Mouse (Mus musculus): ENCODE results near the gene Uvrag. TPM values are rescaled to one million over a fixed set of nuclear protein-coding genes. Genes with fewer than 3 reads are reported as not detected.

Uvrag gene
- polyA plus RNA-seq, 1 experiment: 74.6 TPM

DNA sequence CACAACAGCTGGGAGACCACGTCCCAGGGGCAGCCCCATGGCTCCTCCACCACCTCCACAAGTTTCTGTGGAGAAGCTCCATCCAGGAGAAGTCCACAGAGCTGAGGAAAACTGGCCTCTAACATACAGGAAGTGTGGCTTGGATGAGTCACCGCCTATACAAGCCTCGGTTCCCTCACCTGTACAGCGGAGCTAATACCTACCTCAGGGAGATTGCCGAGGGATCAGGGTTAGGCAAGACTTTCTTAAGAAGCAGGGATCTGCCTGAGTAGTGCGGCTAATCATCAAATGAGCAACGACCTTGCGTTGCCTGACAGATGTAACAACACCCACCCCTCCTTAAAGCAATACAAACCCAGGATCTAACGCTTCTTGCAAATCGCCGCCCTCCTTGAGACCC lies 34.2 kb upstream of the Uvrag start:
- Histone ChIP-seq H3K36me3 (ENCODE audit: control insufficient read depth, insufficient read depth, low read length) (no peaks in the 10 kb centered on the region), H3K4me3 (ENCODE audit: control insufficient read depth, insufficient read depth, low read length) (no peak overlapping the region), H3K4me1 (replicated peaks; ENCODE audit: control insufficient read depth, insufficient read depth, low read length) (0 out of 2 replicates have a peak, but pooled peaks cover 2% of the 10 kb centered on the region), H3K27me3 (ENCODE audit: control insufficient read depth, insufficient read depth, low read length) (no peaks in the 10 kb centered on the region), H3K27ac (ENCODE audit: control insufficient read depth, insufficient read depth, low read length) (no peak overlapping the region)
- TF ChIP-seq CTCF (IDR thresholded peaks at IDR 0.05; ENCODE audit: borderline replicate concordance, control insufficient read depth, extremely low read depth, insufficient read depth, low read length, poor library complexity): no peak
- TF ChIP-seq POLR2A (IDR thresholded peaks at IDR 0.05; ENCODE audit: control insufficient read depth, extremely low read depth, insufficient read depth, low read length, poor library complexity): no peak
- no peak for DNase-seq
- WGBS: 81% methylated on average over 11 of the region's 11 CpGs

- H3K27me3 ChIP-seq (ENCODE audit: control insufficient read depth, insufficient read depth, low read length): no peaks in the 10 kb centered on the region
Observed at GRCm38 (mm10) chr7:99174006-99174405, 33.1 kb upstream of the Uvrag start.

DNA sequence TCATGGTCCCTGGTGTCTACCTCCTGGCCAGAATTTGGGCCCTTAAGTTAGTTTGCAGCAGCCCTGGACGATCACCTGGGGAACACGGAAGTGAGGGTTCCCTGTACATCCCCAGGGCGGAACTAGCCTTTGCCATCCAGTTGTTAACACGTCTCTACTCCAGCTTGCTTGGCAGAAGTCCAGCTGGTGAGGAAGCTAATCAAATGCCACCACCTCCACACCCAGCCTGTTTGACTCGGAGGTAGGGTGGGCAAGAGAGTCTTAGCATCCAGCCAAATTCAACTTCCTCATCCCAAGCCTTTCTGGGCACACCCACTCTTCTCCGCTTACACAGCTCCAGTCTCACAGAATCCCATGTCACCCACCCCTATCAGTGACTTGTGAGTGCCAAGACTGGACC lies 32.0 kb upstream of the Uvrag start:
- H3K27ac ChIP-seq (ENCODE audit: control insufficient read depth, insufficient read depth, low read length): no peak overlapping the region
- 0 out of 2 replicates have a peak, but pooled peaks cover 2% of the 10 kb centered on the region for H3K4me1 ChIP-seq (replicated peaks; ENCODE audit: control insufficient read depth, insufficient read depth, low read length)
- no peak overlapping the region for H3K4me3 ChIP-seq (ENCODE audit: control insufficient read depth, insufficient read depth, low read length)
- TF ChIP-seq CTCF (IDR thresholded peaks at IDR 0.05; ENCODE audit: borderline replicate concordance, control insufficient read depth, extremely low read depth, insufficient read depth, low read length, poor library complexity) (no peak), POLR2A (IDR thresholded peaks at IDR 0.05; ENCODE audit: control insufficient read depth, extremely low read depth, insufficient read depth, low read length, poor library complexity) (no peak)
- DNase-seq: no peak
- no peaks in the 10 kb centered on the region for H3K27me3 ChIP-seq (ENCODE audit: control insufficient read depth, insufficient read depth, low read length)
- 56% methylated on average over 6 of the region's 6 CpGs for WGBS
- H3K36me3 ChIP-seq (ENCODE audit: control insufficient read depth, insufficient read depth, low read length): no peaks in the 10 kb centered on the region

More at GRCm38 (mm10) chr7:99174006-99174405, 33.1 kb upstream of the Uvrag start:
- no peaks in the 10 kb centered on the region for H3K36me3 ChIP-seq (ENCODE audit: control insufficient read depth, insufficient read depth, low read length)
- TF ChIP-seq POLR2A (IDR thresholded peaks at IDR 0.05; ENCODE audit: control insufficient read depth, extremely low read depth, insufficient read depth, low read length, poor library complexity) (no peak), CTCF (IDR thresholded peaks at IDR 0.05; ENCODE audit: borderline replicate concordance, control insufficient read depth, extremely low read depth, insufficient read depth, low read length, poor library complexity) (no peak)
- no peak overlapping the region for H3K27ac ChIP-seq (ENCODE audit: control insufficient read depth, insufficient read depth, low read length)
- 96% methylated on average over 4 of the region's 4 CpGs for WGBS
- H3K4me1 ChIP-seq (replicated peaks; ENCODE audit: control insufficient read depth, insufficient read depth, low read length): 0 out of 2 replicates have a peak, but pooled peaks cover 2% of the 10 kb centered on the region
- no peak for DNase-seq
- no peak overlapping the region for H3K4me3 ChIP-seq (ENCODE audit: control insufficient read depth, insufficient read depth, low read length)

- Histone ChIP-seq H3K4me1 (replicated peaks; ENCODE audit: control insufficient read depth, insufficient read depth, low read length) (0 out of 2 replicates have a peak, but pooled peaks cover 2% of the 10 kb centered on the region), H3K27me3 (ENCODE audit: control insufficient read depth, insufficient read depth, low read length) (no peaks in the 10 kb centered on the region), H3K27ac (ENCODE audit: control insufficient read depth, insufficient read depth, low read length) (no peak overlapping the region), H3K4me3 (ENCODE audit: control insufficient read depth, insufficient read depth, low read length) (no peak overlapping the region), H3K36me3 (ENCODE audit: control insufficient read depth, insufficient read depth, low read length) (no peaks in the 10 kb centered on the region)
- DNase-seq: no peak
- no peak for TF ChIP-seq CTCF (IDR thresholded peaks at IDR 0.05; ENCODE audit: borderline replicate concordance, control insufficient read depth, extremely low read depth, insufficient read depth, low read length, poor library complexity)
- no peak for TF ChIP-seq POLR2A (IDR thresholded peaks at IDR 0.05; ENCODE audit: control insufficient read depth, extremely low read depth, insufficient read depth, low read length, poor library complexity)
- WGBS: 91% methylated on average over 10 of the region's 10 CpGs
Observed at GRCm38 (mm10) chr7:99171730-99172463, 31.0 kb upstream of the Uvrag start.

DNA sequence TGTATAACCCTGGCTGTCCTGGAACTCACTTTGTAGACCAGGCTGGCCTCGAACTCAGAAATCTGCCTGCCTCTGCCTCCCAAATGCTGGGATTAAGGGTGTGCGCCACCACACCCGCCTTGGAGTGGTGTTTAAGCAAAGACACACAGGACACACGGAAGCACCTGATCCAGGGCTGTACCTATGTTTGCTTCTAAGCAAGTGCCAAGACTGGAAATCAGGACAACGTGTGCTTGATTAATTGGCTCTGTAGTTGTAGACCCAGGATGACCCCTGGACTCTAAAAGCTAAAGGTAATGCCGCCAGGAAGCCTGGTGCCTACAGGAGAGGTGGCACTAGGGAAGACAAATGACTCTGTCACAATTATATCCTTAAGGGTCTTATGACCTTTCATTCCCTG lies 29.6 kb upstream of the Uvrag start:
- WGBS: 96% methylated on average over 6 of the region's 6 CpGs
- no peaks in the 10 kb centered on the region for H3K27me3 ChIP-seq (ENCODE audit: control insufficient read depth, insufficient read depth, low read length)
- no peak overlapping the region for H3K4me3 ChIP-seq (ENCODE audit: control insufficient read depth, insufficient read depth, low read length)
- 0 out of 2 replicates have a peak, but pooled peaks cover 2% of the 10 kb centered on the region for H3K4me1 ChIP-seq (replicated peaks; ENCODE audit: control insufficient read depth, insufficient read depth, low read length)
- no peak overlapping the region for H3K27ac ChIP-seq (ENCODE audit: control insufficient read depth, insufficient read depth, low read length)
- H3K36me3 ChIP-seq (ENCODE audit: control insufficient read depth, insufficient read depth, low read length): no peaks in the 10 kb centered on the region
- no peak for DNase-seq
- TF ChIP-seq CTCF (IDR thresholded peaks at IDR 0.05; ENCODE audit: borderline replicate concordance, control insufficient read depth, extremely low read depth, insufficient read depth, low read length, poor library complexity): no peak
- TF ChIP-seq POLR2A (IDR thresholded peaks at IDR 0.05; ENCODE audit: control insufficient read depth, extremely low read depth, insufficient read depth, low read length, poor library complexity): no peak

DNA sequence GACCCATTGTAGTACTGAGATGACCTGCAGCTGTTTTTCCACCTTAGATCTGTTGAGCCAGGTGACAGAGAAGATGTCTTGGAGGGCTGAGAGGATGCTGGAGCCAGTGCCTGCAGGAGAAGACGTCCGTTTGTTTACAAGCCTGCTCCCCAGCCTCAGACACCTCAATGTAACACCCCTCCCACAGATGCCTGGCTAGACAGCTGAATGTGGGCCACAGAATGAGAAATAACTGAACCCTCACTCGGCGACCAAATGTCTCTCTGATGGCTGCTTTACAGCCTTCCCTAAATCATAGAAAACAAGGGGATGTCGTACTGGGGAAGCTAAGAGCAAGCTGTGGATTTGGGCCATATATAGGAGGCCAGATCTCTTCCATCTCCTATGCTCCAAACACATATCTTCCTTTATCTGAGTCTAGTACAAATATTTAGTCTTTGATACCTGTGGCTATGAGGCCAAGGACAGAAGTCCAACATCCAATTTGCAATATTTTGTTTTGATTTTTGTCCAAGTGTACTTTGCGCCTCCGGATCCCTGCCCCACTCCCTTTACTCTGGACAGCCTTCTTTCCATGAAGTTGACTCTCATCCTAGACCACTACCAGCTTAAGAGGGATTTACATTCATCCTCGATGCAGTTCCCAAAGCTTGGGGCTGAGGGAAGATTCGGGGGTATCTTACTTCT lies 28.9 kb upstream of the Uvrag start:
- Histone ChIP-seq H3K4me3 (ENCODE audit: control insufficient read depth, insufficient read depth, low read length) (no peak overlapping the region), H3K4me1 (replicated peaks; ENCODE audit: control insufficient read depth, insufficient read depth, low read length) (0 out of 2 replicates have a peak, but pooled peaks cover 2% of the 10 kb centered on the region), H3K27me3 (ENCODE audit: control insufficient read depth, insufficient read depth, low read length) (no peaks in the 10 kb centered on the region), H3K27ac (ENCODE audit: control insufficient read depth, insufficient read depth, low read length) (no peak overlapping the region), H3K36me3 (ENCODE audit: control insufficient read depth, insufficient read depth, low read length) (no peaks in the 10 kb centered on the region)
- 93% methylated on average over 9 of the region's 9 CpGs for WGBS
- no peak for DNase-seq
- TF ChIP-seq POLR2A (IDR thresholded peaks at IDR 0.05; ENCODE audit: control insufficient read depth, extremely low read depth, insufficient read depth, low read length, poor library complexity): no peak
- TF ChIP-seq CTCF (IDR thresholded peaks at IDR 0.05; ENCODE audit: borderline replicate concordance, control insufficient read depth, extremely low read depth, insufficient read depth, low read length, poor library complexity): no peak

Data from thymus, adult 2 months (tissue).